Mouse (Mus musculus) T-helper 17 cell (primary cell): Measurements from ENCODE around the gene Cdk5rap2.

Experiments
- in situ Hi-C, 2 experiments: fragments of 300-600 bp; cut with MboI, MseI; formaldehyde crosslinking; loops; 1 replicate in 1 of 2; 2 replicates in 1 of 2; pipeline ENCODE4 v1.15.1; 2025; ENCODE audit warnings: high pct_unique_total_duplicates in 2 of 2

Cdk5rap2 gene

GRCm38 (mm10) chr4:70409994-70410721 lies at the start of gene Cdk5rap2:
Cdk5rap2 (minus strand) TSS chr4:70410443.
- in situ Hi-C loops: loop anchor here (5.0 to 25.0 kb wide), 3 partner anchors 125 to 1777 kb away; partner anchors contain the start of gene Megf9 (in 1 of the 2)

GRCm38 (mm10) chr4:70452161-70452560 lies 41.9 kb upstream of the Cdk5rap2 start:
- in situ Hi-C loops: loop anchor here in 1 of 2 experiments (5.0 kb wide), 1 partner anchor 150 kb away; no protein-coding TSS in a partner anchor

- in situ Hi-C loops: loop anchor here in 1 of 2 experiments (5.0 kb wide), 1 partner anchor 151 kb away; no protein-coding TSS in a partner anchor
These were observed 41.5 kb upstream of the Cdk5rap2 start for GRCm38 (mm10) chr4:70451750-70452149.

GRCm38 (mm10) chr4:70449668-70450067 lies 39.4 kb upstream of the Cdk5rap2 start:
- in situ Hi-C loops: loop anchor here in 1 of 2 experiments (5.0 kb wide), 1 partner anchor 153 kb away; no protein-coding TSS in a partner anchor

- in situ Hi-C loops: no loop called here
These were observed 36.5 kb upstream of the Cdk5rap2 start for GRCm38 (mm10) chr4:70446774-70447173.

GRCm38 (mm10) chr4:70420202-70420601 lies 10.0 kb upstream of the Cdk5rap2 start:
- in situ Hi-C loops: loop anchor here in 1 of 2 experiments (25.0 kb wide), 1 partner anchor 1767 kb away; no protein-coding TSS in a partner anchor

- in situ Hi-C loops: loop anchor here in 1 of 2 experiments (25.0 kb wide), 1 partner anchor 1775 kb away; no protein-coding TSS in a partner anchor
These were observed 1.9 kb upstream of the Cdk5rap2 start for GRCm38 (mm10) chr4:70412126-70412525.

- in situ Hi-C loops: loop anchor here (5.0 to 25.0 kb wide), 3 partner anchors 125 to 1778 kb away; partner anchors contain the start of gene Megf9 (in 1 of the 2)
These were observed 787 bp downstream of the Cdk5rap2 start for GRCm38 (mm10) chr4:70409456-70409855.

- in situ Hi-C loops: loop anchor here in 1 of 2 experiments (10.0 to 25.0 kb wide), 2 partner anchors 133 to 1785 kb away; partner anchors contain the start of gene Megf9
These were observed 8.0 kb downstream of the Cdk5rap2 start for GRCm38 (mm10) chr4:70402109-70402819.

- in situ Hi-C loops: no loop called here
These were observed 10.8 kb downstream of the Cdk5rap2 start for GRCm38 (mm10) chr4:70399476-70399875.

GRCm38 (mm10) chr4:70399074-70399473 lies 11.2 kb downstream of the Cdk5rap2 start:
- in situ Hi-C loops: no loop called here

GRCm38 (mm10) chr4:70398088-70398487 lies 12.2 kb downstream of the Cdk5rap2 start:
- in situ Hi-C loops: no loop called here

GRCm38 (mm10) chr4:70396701-70397100 lies 13.5 kb downstream of the Cdk5rap2 start:
- in situ Hi-C loops: no loop called here

GRCm38 (mm10) chr4:70394736-70395135 lies 15.5 kb downstream of the Cdk5rap2 start:
- in situ Hi-C loops: no loop called here

- in situ Hi-C loops: no loop called here
These were observed 18.4 kb downstream of the Cdk5rap2 start for GRCm38 (mm10) chr4:70391760-70392372.

- in situ Hi-C loops: no loop called here
These were observed 19.2 kb downstream of the Cdk5rap2 start for GRCm38 (mm10) chr4:70391073-70391472.

GRCm38 (mm10) chr4:70386206-70386605 lies 24.0 kb downstream of the Cdk5rap2 start:
- in situ Hi-C loops: no loop called here

- in situ Hi-C loops: no loop called here
These were observed 32.9 kb downstream of the Cdk5rap2 start for GRCm38 (mm10) chr4:70377359-70377758.

- in situ Hi-C loops: no loop called here
These were observed 45.0 kb downstream of the Cdk5rap2 start for GRCm38 (mm10) chr4:70365061-70365858.

GRCm38 (mm10) chr4:70361366-70361765 lies 48.9 kb downstream of the Cdk5rap2 start:
- in situ Hi-C loops: loop anchor here in 1 of 2 experiments (5.0 kb wide), 1 partner anchor 99 kb away; no protein-coding TSS in a partner anchor
